Mouse (Mus musculus) thymus, adult 2 months (tissue): ENCODE results near the gene Ipcef1. TPM values are rescaled to one million over a fixed set of nuclear protein-coding genes. Genes with fewer than 3 reads are reported as not detected.

Source experiments
- DNase-seq: peaks from one replicate; pipeline ENCODE4 v3.0.0; 2021
- H3K27ac ChIP-seq: fragments of 200-500 bp; 2 replicates; pipeline ENCODE4 v1.5.1; 2012; ENCODE audit warnings: low read length, control low read depth; ENCODE audit not compliant: control insufficient read depth, insufficient read depth
- H3K27me3 ChIP-seq: fragments of 200-500 bp; 2 replicates; pipeline ENCODE4 v1.6.1; 2012; ENCODE audit warnings: mild to moderate bottlenecking, low read length, moderate library complexity, mixed read lengths; ENCODE audit not compliant: control insufficient read depth, insufficient read depth
- H3K36me3 ChIP-seq: fragments of 200-500 bp; 2 replicates; pipeline ENCODE4 v1.6.1; 2012; ENCODE audit warnings: mild to moderate bottlenecking, low read length, moderate library complexity; ENCODE audit not compliant: control insufficient read depth, insufficient read depth
- H3K4me1 ChIP-seq: fragments of 200-500 bp; replicated peaks from 2 replicates; pipeline ENCODE4 v1.6.1; 2012; ENCODE audit warnings: low read length; ENCODE audit not compliant: control insufficient read depth, insufficient read depth
- H3K4me3 ChIP-seq: fragments of 200-500 bp; 2 replicates; pipeline ENCODE4 v1.5.1; 2012; ENCODE audit warnings: mild to moderate bottlenecking, low read length, control low read depth, moderate library complexity; ENCODE audit not compliant: control insufficient read depth, insufficient read depth
- CTCF ChIP-seq: fragments of 200-500 bp; IDR thresholded peaks from 2 replicates; pipeline ENCODE4 v1.5.1; 2012; ENCODE audit warnings: mild to moderate bottlenecking, control low read depth, low read length, moderate library complexity, borderline replicate concordance; ENCODE audit not compliant: control insufficient read depth, poor library complexity, insufficient read depth; ENCODE audit errors: extremely low read depth
- POLR2A ChIP-seq: fragments of 200-500 bp; IDR thresholded peaks from 2 replicates; pipeline ENCODE4 v1.6.1; 2012; ENCODE audit warnings: mild to moderate bottlenecking, low read length, control low read depth, moderate library complexity; ENCODE audit not compliant: control insufficient read depth, poor library complexity, insufficient read depth; ENCODE audit errors: extremely low read depth
- whole genome bisulfite sequencing: fragments of 180-500 bp; shearing (Covaris S2); methylation state at CpG from one replicate; pipeline ENCODE4 v1.1.7; 2018; 5-methylcytosine and 5-hydroxymethylcytosine counted together
- polyA plus RNA-seq: library from polyadenylated mRNA; depleted of rRNA; stranded (reverse); fragments of >200 nt; gene quantifications from 2 replicates; pipeline ENCODE4 v1.2.3, GENCODE M21; 2012; rRNA removed

The Ipcef1 gene
- polyA plus RNA-seq, 1 experiment = 7.6 TPM

DNA sequence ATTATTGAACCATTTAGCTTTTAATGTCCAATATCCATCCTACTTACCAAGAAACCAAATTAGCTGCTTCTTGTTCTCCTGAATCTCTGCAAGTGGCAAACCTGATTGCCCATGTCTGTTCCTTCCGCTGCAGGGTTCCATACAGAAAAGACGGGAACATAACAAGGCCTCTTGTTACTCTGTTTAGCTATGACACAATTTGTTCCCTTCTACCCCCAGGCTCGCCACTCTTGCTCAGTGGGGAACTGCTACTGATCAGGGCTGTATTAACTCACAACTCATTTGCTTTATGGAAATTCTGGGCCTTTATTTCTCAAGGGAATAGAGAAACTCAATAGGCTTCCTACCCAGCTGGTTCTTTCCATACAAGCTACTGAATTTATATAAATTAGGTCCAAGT is 196.5 kb downstream of the Ipcef1 start:
- H3K27me3 ChIP-seq = no peaks in the 10 kb centered on the region
- 95% methylated on average over 3 of the region's 3 CpGs for WGBS
- H3K4me1 ChIP-seq = no peaks in the 10 kb centered on the region
- no peak overlapping the region for H3K27ac ChIP-seq
- no peak for DNase-seq
- H3K36me3 ChIP-seq = no peaks in the 10 kb centered on the region
- TF ChIP-seq POLR2A (no peak), CTCF (no peak)
- H3K4me3 ChIP-seq = no peak overlapping the region

DNA sequence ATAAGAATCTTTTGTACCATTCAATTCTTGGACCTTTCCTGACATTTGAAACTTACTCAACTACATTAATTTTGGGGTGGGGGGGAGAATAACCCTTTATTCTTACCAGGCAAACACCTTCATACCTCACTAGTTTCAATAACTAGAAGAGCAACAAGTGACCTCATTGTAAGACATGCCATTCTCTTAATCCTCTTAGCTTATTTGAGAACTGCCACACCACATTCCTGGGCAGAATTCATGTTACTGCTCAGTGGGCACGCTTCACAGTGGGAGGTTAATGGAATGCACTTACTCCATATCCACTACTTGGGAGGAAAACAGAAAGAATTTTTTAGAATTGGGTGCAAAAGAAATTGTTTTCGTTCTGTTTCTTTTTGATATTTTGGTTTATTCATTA is 203.4 kb downstream of the Ipcef1 start:
- Histone ChIP-seq H3K27ac (no peak overlapping the region), H3K4me3 (no peak overlapping the region), H3K36me3 (no peaks in the 10 kb centered on the region), H3K27me3 (no peaks in the 10 kb centered on the region), H3K4me1 (no peaks in the 10 kb centered on the region)
- DNase-seq = no peak
- no peak for TF ChIP-seq POLR2A
- no peak for TF ChIP-seq CTCF
- 94% methylated on average over 2 of the region's 2 CpGs for WGBS

DNA sequence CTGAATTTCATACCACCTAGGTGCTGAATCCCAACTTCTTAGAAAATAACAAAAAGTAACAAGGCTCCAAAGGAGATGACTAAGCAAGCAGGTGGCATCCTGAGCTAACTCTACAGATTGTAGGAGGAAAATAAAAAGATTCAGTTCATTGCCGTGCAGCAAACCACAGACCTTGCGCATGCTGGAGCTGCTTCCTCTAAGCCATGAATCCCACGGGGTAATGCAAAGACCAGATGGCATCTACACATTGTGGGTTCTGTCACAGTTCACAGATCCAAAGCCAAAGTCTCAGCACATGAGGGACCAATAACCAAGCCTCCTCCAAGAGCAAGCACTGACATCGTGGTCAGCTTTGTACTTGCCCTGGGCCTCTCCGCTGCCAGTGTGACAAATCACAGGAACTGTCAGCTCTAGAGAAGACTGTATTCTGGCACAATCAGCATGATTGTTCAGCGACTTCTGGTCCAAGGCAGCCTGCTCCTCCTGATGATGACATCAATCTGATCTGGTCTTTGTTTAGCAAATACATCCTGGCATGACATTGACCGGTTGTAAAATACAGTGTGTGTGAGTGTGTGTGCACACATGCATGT is 204.0 kb downstream of the Ipcef1 start:
- no peak for TF ChIP-seq CTCF
- TF ChIP-seq POLR2A = no peak
- 38% methylated on average over 7 of the region's 7 CpGs for WGBS
- no peak overlapping the region for H3K27ac ChIP-seq

DNA sequence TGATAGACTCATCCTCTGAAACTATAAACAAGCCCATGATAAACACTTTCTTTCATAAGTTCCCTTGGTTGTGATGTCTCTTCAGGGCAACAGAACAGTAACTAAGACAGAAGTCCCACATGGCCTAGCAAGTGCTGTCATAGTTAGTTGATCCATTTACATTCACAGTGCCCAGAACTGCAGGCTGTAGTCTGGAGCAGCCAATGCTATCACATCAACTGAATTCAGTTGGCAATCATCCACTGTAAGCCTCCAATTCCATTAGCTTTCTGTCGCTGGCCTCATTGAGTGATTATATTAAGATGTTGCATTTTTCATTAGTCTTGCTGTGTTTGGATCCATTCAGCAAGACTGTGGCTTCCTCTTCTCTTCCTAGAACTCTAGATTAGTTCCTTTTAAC is 206.0 kb downstream of the Ipcef1 start:
- H3K4me3 ChIP-seq = no peak overlapping the region
- H3K27ac ChIP-seq = no peak overlapping the region
- TF ChIP-seq POLR2A (no peak), CTCF (no peak)
- H3K27me3 ChIP-seq = no peaks in the 10 kb centered on the region
- no peaks in the 10 kb centered on the region for H3K36me3 ChIP-seq
- WGBS = 100% methylated on average over 1 of the region's 1 CpGs
- no peaks in the 10 kb centered on the region for H3K4me1 ChIP-seq
- no peak for DNase-seq

More for the DNA sequence above, 204.0 kb downstream of the Ipcef1 start:
- Histone ChIP-seq H3K4me3 (no peak overlapping the region), H3K27me3 (no peaks in the 10 kb centered on the region), H3K36me3 (no peaks in the 10 kb centered on the region), H3K4me1 (no peaks in the 10 kb centered on the region)
- no peak for DNase-seq

DNA sequence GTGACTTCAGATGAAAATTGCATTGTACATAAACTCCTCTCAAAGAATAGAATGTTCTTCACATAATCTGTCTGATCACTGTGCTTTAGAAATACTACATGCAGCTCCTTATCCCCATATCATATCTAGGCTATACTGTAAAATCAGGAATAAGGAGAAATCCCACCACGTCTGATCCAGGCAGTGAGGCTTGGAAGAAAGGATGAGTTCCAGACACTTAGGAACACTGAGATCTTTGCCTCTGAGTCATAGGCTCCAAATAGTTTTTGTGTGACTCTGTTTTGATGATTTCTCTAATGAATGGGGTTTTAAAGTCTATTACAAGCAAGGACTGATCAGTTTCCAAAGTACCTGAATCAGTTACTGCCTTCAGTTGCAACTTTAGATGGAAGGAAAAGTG is 210.1 kb downstream of the Ipcef1 start:
- no peak for TF ChIP-seq CTCF
- TF ChIP-seq POLR2A = no peak
- Histone ChIP-seq H3K27ac (no peak overlapping the region), H3K36me3 (no peaks in the 10 kb centered on the region), H3K4me3 (no peak overlapping the region), H3K27me3 (no peaks in the 10 kb centered on the region), H3K4me1 (no peaks in the 10 kb centered on the region)
- WGBS = 84% methylated on average over 1 of the region's 1 CpGs
- DNase-seq = no peak

Other genes starting within 250 kb of the Ipcef1 start
- gene Cnksr3, start 159.8 kb upstream of the Ipcef1 start, polyA plus RNA-seq = 5.9 and 6.2 TPM in 2 replicates